Mouse (Mus musculus) cortical plate, adult 2 months (tissue): Measurements from ENCODE around the gene Fhit.

Experiments used
- CTCF ChIP-seq: fragments of 200-500 bp; IDR thresholded peaks from 2 replicates; pipeline ENCODE4 v1.5.1; 2011; ENCODE audit warnings: mild to moderate bottlenecking, control low read depth, low read length; ENCODE audit not compliant: insufficient read depth; ENCODE audit errors: extremely low read depth
- POLR2A ChIP-seq: fragments of 200-500 bp; IDR thresholded peaks from 2 replicates; pipeline ENCODE4 v1.6.1; 2011; ENCODE audit warnings: mild to moderate bottlenecking, low read length, control low read depth; ENCODE audit not compliant: insufficient read depth; ENCODE audit errors: extremely low read depth

DNA sequence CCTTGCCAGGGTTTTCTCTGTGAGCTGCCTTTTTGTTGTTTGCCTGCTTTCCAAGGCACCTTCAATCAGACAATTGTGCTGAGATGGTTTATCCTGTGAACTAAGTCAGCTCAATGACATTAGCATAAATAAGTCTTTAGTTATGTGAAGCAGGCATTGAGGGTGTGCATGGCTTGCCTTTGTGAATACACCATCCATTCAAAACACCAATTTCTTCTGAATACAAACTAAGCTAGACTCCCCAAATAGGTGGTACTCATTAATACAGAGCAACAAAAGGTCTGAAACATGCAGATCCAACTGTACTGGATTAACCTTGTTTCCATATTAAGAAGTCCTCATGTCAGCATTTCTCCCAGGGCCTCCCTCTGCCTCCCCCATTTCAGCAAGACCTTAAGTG, 1561.6 kb downstream of the Fhit start:
- TF ChIP-seq POLR2A = no peak
- no peak for TF ChIP-seq CTCF
